Mouse (Mus musculus) liver, embryonic 14.5 days (tissue): Measurements from ENCODE around the gene Pfkm.

ENCODE experiments used
- CTCF ChIP-seq: IDR thresholded peaks from 2 replicates; pipeline ENCODE4 v1.5.1; 2016; ENCODE audit warnings: antibody characterized with exemption, low read depth, control low read depth
- EP300 ChIP-seq: IDR thresholded peaks from 2 replicates; pipeline ENCODE4 v1.6.1; 2016; ENCODE audit warnings: antibody characterized with exemption, low read depth

- TF ChIP-seq CTCF (no peak), EP300 (no peak)
These were observed 74.7 kb downstream of the Pfkm start, which contains the start of gene Ccdc184 for GRCm38 (mm10) chr15:98166963-98167644.
